Mouse (Mus musculus) limb, embryonic 11.5 days (tissue): Measurements from ENCODE around the gene Clnk. TPM values are rescaled to one million over a fixed set of nuclear protein-coding genes. Genes with fewer than 3 reads are reported as not detected.

Source experiments
- ATAC-seq: fragments of 200-750 bp; cut with Nextera tagmentation; 2 replicates; pipeline ENCODE4 v1.8.0; 2017; ENCODE audit warnings: low read depth; ENCODE audit not compliant: insufficient number of reproducible peaks, low FRiP score, low TSS enrichment
- DNase-seq: peaks from one replicate; pipeline ENCODE4 v3.0.0-alpha.2; 2015; ENCODE audit warnings: low spot score
- H3K27ac ChIP-seq: fragments of 300-500 bp; sonication (generic); replicated peaks from 2 replicates; pipeline ENCODE4 v1.5.1; 2014; ENCODE audit warnings: low read depth, mild to moderate bottlenecking, low read length
- H3K27me3 ChIP-seq: fragments of 300-500 bp; sonication (generic); 2 replicates; pipeline ENCODE4 v1.6.1; 2014; ENCODE audit warnings: mild to moderate bottlenecking, low read length, mixed read lengths; ENCODE audit not compliant: control insufficient read depth, insufficient read depth
- H3K36me3 ChIP-seq: fragments of 300-500 bp; sonication (generic); 2 replicates; pipeline ENCODE4 v1.6.1; 2014; ENCODE audit warnings: mild to moderate bottlenecking, low read length, moderate library complexity, mixed read lengths; ENCODE audit not compliant: control insufficient read depth, insufficient read depth
- H3K4me1 ChIP-seq: fragments of 300-500 bp; sonication (generic); 2 replicates; pipeline ENCODE4 v1.6.1; 2014; ENCODE audit warnings: low read length, mixed read lengths; ENCODE audit not compliant: control insufficient read depth, insufficient read depth
- H3K4me2 ChIP-seq: fragments of 300-500 bp; sonication (generic); 2 replicates; pipeline ENCODE4 v1.6.1; 2014; ENCODE audit warnings: low read depth, mild to moderate bottlenecking, moderate library complexity; ENCODE audit not compliant: severe bottlenecking
- H3K4me3 ChIP-seq: fragments of 300-500 bp; sonication (generic); 2 replicates; pipeline ENCODE4 v1.5.1; 2014; ENCODE audit warnings: low read depth, low read length
- H3K9ac ChIP-seq: fragments of 300-500 bp; sonication (generic); 2 replicates; pipeline ENCODE4 v1.6.1; 2014; ENCODE audit warnings: mild to moderate bottlenecking, low read length
- H3K9me3 ChIP-seq: fragments of 300-500 bp; sonication (generic); 2 replicates; pipeline ENCODE4 v1.6.1; 2016; ENCODE audit warnings: low read length; ENCODE audit not compliant: control insufficient read depth
- WGBS: fragments of 180-500 bp; shearing (Covaris S2); extraction: QIAGEN DNeasy Blood & Tissue Kit; methylation state at CpG from one replicate; pipeline ENCODE4 v1.1.7; 2014; 5-methylcytosine and 5-hydroxymethylcytosine counted together
- polyA plus RNA-seq: library from polyadenylated mRNA; unstranded; fragments of >200 nt; fragmentation: Nextera tagmentation; extraction: Ambion mirVana; gene quantifications from 2 replicates; pipeline ENCODE4 v1.2.1, GENCODE M21; 2014

Clnk gene
- polyA plus RNA-seq, 1 experiment from 2014 or later: 0.08 TPM

DNA sequence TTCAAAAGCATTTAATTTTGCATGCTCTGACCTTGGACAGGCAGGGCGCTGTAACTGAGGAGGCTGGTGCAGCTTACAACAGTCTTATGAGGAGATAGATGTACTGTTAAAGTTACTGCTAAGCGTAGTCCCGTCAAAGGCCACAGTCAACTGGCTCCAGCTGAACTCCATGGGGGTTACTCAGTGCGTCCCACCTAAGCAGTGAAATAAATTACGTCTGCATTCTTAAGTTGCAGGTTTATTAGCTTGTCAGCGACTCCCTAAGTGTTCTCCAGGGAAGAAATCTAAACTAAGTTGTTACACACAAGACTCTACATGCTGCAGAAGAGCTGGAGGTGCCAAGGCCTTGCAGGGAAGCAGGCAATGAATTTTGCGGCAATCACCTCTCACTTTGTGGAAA, 77.7 kb downstream of the Clnk start:
- Histone ChIP-seq H3K4me3 (no peak overlapping the region), H3K27me3 (0 out of 2 replicates have a peak, but pooled peaks cover 2% of the 10 kb centered on the region), H3K27ac (no peak overlapping the region), H3K36me3 (no peaks in the 10 kb centered on the region), H3K4me1 (no peaks in the 10 kb centered on the region; the same call in 1 of the 2 replicates), H3K9ac (no peak overlapping the region), H3K4me2 (no peak overlapping the region), H3K9me3 (no peaks in the 10 kb centered on the region)
- DNase-seq (peak; percentile 56), ATAC-seq (peak; percentile 86)
- 16% methylated on average over 7 of the region's 7 CpGs for WGBS

- no peak overlapping the region for H3K27ac ChIP-seq
- 63% methylated on average over 11 of the region's 11 CpGs for WGBS
- no peak overlapping the region for H3K4me3 ChIP-seq
- no peak for ATAC-seq
- no peaks in the 10 kb centered on the region; the same call in 1 of the 2 replicates for H3K4me1 ChIP-seq
- H3K4me2 ChIP-seq: no peak overlapping the region
- no peak for DNase-seq
- H3K9me3 ChIP-seq: no peaks in the 10 kb centered on the region
- no peak overlapping the region for H3K9ac ChIP-seq
- H3K36me3 ChIP-seq: no peaks in the 10 kb centered on the region
- 0 out of 2 replicates have a peak, but pooled peaks cover 2% of the 10 kb centered on the region for H3K27me3 ChIP-seq
Measured at GRCm38 (mm10) chr5:38795139-38795538, 81.5 kb downstream of the Clnk start.

DNA sequence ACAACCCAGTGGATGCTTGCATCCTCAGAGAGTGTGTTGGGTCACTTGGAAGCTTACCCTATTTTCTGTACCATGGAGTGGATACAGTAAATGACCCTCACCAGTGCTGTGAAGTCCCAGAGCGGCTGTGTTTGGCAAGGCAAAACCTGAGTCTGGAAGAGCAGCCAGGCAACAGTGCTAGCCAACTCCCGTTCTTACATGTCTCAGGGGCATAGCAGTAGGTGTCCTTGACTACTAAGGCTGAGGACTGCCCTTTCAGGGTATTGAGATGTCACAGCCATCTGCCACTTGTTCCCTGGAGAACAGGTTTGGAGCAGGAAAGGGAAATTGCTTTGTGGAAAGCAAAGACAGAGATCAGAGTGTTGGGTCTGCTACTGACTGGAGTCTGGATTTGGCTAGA, 85.5 kb downstream of the Clnk start:
- Histone ChIP-seq H3K36me3 (no peaks in the 10 kb centered on the region), H3K9me3 (no peaks in the 10 kb centered on the region), H3K4me1 (0 out of 2 replicates have a peak, but pooled peaks cover 7% of the 10 kb centered on the region), H3K27me3 (0 out of 2 replicates have a peak, but pooled peaks cover 2% of the 10 kb centered on the region), H3K4me3 (no peak overlapping the region), H3K9ac (no peak overlapping the region), H3K27ac (no peak overlapping the region), H3K4me2 (no peak overlapping the region)
- ATAC-seq (no peak), DNase-seq (no peak)
- WGBS: 92% methylated on average over 2 of the region's 2 CpGs

DNA sequence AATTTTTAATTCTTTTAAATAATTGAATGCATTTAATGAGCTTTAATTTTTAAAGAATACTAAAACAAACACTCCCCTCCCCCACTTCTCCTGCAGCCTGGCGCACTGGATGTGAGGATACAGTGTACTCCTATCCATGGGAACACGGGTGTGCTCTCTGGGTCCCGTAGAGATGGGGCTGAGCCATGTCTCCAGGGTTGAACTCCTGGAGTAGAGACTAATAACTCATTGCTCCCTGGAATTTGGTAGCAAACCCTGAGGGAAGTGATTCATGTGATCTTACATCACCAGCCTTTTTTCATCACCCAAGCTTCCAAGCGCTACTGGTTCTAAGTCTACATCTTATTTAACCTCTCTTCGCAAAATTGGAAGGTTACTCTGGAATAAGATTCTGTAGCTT, 87.8 kb downstream of the Clnk start:
- Histone ChIP-seq H3K27me3 (no peaks in the 10 kb centered on the region), H3K4me2 (no peak overlapping the region), H3K9me3 (no peaks in the 10 kb centered on the region), H3K27ac (no peak overlapping the region), H3K9ac (no peak overlapping the region), H3K36me3 (no peaks in the 10 kb centered on the region), H3K4me3 (no peak overlapping the region), H3K4me1 (0 out of 2 replicates have a peak, but pooled peaks cover 8% of the 10 kb centered on the region)
- ATAC-seq: no peak
- WGBS: 94% methylated on average over 5 of the region's 5 CpGs
- no peak for DNase-seq

DNA sequence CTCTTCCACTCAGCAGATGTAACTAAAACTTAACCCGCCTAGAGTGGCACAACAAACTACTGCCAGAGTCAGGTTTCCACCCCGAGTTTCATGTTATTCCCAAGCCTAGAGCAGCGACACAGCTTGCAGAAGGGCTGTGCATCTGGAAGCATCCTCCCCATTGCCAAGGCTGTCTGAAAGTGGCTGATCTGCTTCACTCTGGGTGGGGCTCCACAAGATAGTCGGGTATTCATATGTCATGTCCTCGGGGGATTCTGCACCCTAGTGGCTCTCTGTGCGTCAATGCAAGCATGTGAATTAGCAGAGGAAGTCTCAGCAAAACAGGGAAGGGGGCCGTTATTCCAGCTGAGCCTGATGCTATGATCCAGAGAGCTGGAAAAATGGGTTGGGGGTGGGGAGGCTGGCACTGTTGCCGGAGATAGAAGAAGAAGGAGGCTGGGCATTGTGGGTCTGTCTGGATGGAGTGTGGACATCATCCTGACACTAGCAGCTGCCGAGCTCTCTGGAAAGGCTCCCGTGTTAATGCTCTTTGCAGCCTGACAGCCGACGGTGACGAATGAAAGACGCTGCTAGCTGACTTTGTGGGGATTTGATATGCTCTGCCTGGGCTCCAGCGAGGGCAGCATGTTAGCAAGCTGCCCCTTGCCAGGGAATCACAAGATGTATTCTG, 88.6 kb downstream of the Clnk start:
- Histone ChIP-seq H3K4me1 (0 out of 2 replicates have a peak, but pooled peaks cover 8% of the 10 kb centered on the region), H3K27ac (no peak overlapping the region), H3K4me2 (no peak overlapping the region), H3K27me3 (no peaks in the 10 kb centered on the region), H3K9ac (no peak overlapping the region), H3K9me3 (no peaks in the 10 kb centered on the region), H3K4me3 (no peak overlapping the region), H3K36me3 (no peaks in the 10 kb centered on the region)
- WGBS: 40% methylated on average over 15 of the region's 15 CpGs
- ATAC-seq (no peak), DNase-seq (no peak)

- H3K4me1 ChIP-seq: 0 out of 2 replicates have a peak, but pooled peaks cover 8% of the 10 kb centered on the region
- H3K27ac ChIP-seq: no peak overlapping the region
- no peaks in the 10 kb centered on the region for H3K27me3 ChIP-seq
- no peak overlapping the region for H3K9ac ChIP-seq
- H3K36me3 ChIP-seq: no peaks in the 10 kb centered on the region
- no peaks in the 10 kb centered on the region for H3K9me3 ChIP-seq
- DNase-seq (peak; percentile 34), ATAC-seq (no peak; the same call in 1 of the 2 replicates)
- no peak overlapping the region; the same call in 1 of the 2 replicates for H3K4me2 ChIP-seq
- WGBS: 48% methylated on average over 15 of the region's 15 CpGs
- H3K4me3 ChIP-seq: no peak overlapping the region
Measured at GRCm38 (mm10) chr5:38786126-38786525, 90.5 kb downstream of the Clnk start.

DNA sequence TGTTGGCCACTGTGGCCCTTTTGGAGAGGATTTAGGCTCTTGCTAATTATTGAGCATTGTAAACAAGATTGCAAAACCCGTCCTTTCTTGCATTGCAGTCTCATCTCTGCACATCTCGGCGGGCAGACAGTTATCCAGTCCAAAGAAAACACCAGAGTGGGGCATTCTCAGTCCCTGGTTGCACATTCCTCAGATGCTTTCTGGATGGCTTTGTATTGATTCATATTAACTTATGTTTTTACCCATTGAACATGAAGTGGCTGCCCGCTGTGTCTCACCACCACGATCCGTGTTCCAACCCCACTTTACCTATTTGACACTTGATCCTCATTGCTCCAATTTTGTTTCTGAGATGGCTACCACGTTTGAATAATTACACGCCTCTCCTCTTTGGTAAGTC, 90.9 kb downstream of the Clnk start:
- H3K4me2 ChIP-seq: no peak overlapping the region
- DNase-seq (no peak), ATAC-seq (no peak)
- 0 out of 2 replicates have a peak, but pooled peaks cover 8% of the 10 kb centered on the region for H3K4me1 ChIP-seq
- no peaks in the 10 kb centered on the region for H3K27me3 ChIP-seq
- no peak overlapping the region for H3K9ac ChIP-seq
- H3K4me3 ChIP-seq: no peak overlapping the region
- H3K9me3 ChIP-seq: no peaks in the 10 kb centered on the region
- WGBS: 85% methylated on average over 8 of the region's 8 CpGs
- no peaks in the 10 kb centered on the region for H3K36me3 ChIP-seq
- no peak overlapping the region for H3K27ac ChIP-seq

DNA sequence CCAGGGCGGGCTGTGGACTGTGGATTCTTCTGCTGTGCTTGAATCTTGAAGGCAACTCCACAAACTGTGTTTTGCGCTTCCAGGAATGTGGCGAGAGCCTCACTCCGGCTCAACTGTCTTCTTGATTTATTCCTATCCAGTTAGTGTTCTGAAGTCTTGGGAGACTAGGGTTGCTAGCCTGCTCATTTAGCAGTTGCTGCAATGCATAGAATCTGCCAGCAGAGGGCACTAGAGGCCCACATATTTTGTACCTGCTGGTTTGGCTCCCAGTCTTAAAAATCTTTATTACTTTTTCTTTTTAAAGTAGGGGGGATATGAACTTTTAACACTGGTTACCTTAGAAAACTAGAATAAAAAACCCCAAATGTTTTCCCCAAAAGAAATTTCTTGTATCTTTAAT, 94.8 kb downstream of the Clnk start:
- Histone ChIP-seq H3K4me1 (0 out of 2 replicates have a peak, but pooled peaks cover 3% of the 10 kb centered on the region), H3K27me3 (no peaks in the 10 kb centered on the region), H3K9me3 (no peaks in the 10 kb centered on the region), H3K4me2 (no peak overlapping the region), H3K4me3 (no peak overlapping the region), H3K36me3 (no peaks in the 10 kb centered on the region), H3K27ac (no peak overlapping the region), H3K9ac (no peak overlapping the region)
- 21% methylated on average over 4 of the region's 4 CpGs for WGBS
- ATAC-seq (no peak), DNase-seq (peak; percentile 87)
